Mouse (Mus musculus): ENCODE data around the gene Fuca2. TPM values are rescaled to one million over a fixed set of nuclear protein-coding genes. Genes with fewer than 3 reads are reported as not detected.

Fuca2 gene
- polyA plus RNA-seq, 1 experiment from 2014 or later, result 40.1 TPM

GRCm38 (mm10) chr10:13565080-13565448 is 65.7 kb downstream of the Fuca2 start:
- Histone ChIP-seq H3K9me3 (replicated peaks; ENCODE audit: control insufficient read depth, low read length) (no peaks in the 10 kb centered on the region), H3K27ac (replicated peaks; ENCODE audit: low read depth, low read length) (no peak overlapping the region), H3K4me3 (ENCODE audit: low read depth, low read length) (no peak overlapping the region), H3K27me3 (ENCODE audit: control insufficient read depth, insufficient read depth, low read length) (no peaks in the 10 kb centered on the region), H3K4me2 (ENCODE audit: low read depth, low read length) (no peak overlapping the region), H3K36me3 (replicated peaks; ENCODE audit: control insufficient read depth, insufficient read depth, low read depth, low read length) (no peaks in the 10 kb centered on the region; the same call in 1 of the 2 replicates), H3K4me1 (ENCODE audit: control insufficient read depth, insufficient read depth, low read length) (no peaks in the 10 kb centered on the region), H3K9ac (replicated peaks; ENCODE audit: low read length) (no peak overlapping the region)
- 40% methylated on average over 8 of the region's 8 CpGs for WGBS
- DNase-seq (ENCODE audit: low spot score) (no peak), ATAC-seq (replicated peaks; ENCODE audit: insufficient number of reproducible peaks, low FRiP score, low TSS enrichment, low read depth) (no peak)

- H3K4me2 ChIP-seq (ENCODE audit: low read depth, low read length), result no peak overlapping the region
- no peaks in the 10 kb centered on the region for H3K27me3 ChIP-seq (ENCODE audit: control insufficient read depth, insufficient read depth, low read length)
- WGBS, result 63% methylated on average over 13 of the region's 13 CpGs
- H3K27ac ChIP-seq (replicated peaks; ENCODE audit: low read depth, low read length), result no peak overlapping the region
- no peaks in the 10 kb centered on the region for H3K4me1 ChIP-seq (ENCODE audit: control insufficient read depth, insufficient read depth, low read length)
- H3K4me3 ChIP-seq (ENCODE audit: low read depth, low read length), result no peak overlapping the region
- ATAC-seq (replicated peaks; ENCODE audit: insufficient number of reproducible peaks, low FRiP score, low TSS enrichment, low read depth) (no peak), DNase-seq (ENCODE audit: low spot score) (no peak)
- no peaks in the 10 kb centered on the region for H3K9me3 ChIP-seq (replicated peaks; ENCODE audit: control insufficient read depth, low read length)
- H3K9ac ChIP-seq (replicated peaks; ENCODE audit: low read length), result no peak overlapping the region
- H3K36me3 ChIP-seq (replicated peaks; ENCODE audit: control insufficient read depth, insufficient read depth, low read depth, low read length), result no peaks in the 10 kb centered on the region; the same call in 1 of the 2 replicates
Measured at GRCm38 (mm10) chr10:13566393-13566792, 67.1 kb downstream of the Fuca2 start.

Other genes with a start within 250 kb of the Fuca2 start
- 24.0 and 24.5 TPM in 2 replicates for gene Phactr2, start 25.1 kb upstream of the Fuca2 start, polyA plus RNA-seq (2014; fragmentation: Nextera tagmentation; extraction: Ambion mirVana)
- 4.7 and 4.8 TPM in 2 replicates for gene Adat2, start 53.4 kb downstream of the Fuca2 start, polyA plus RNA-seq (2014; fragmentation: Nextera tagmentation; extraction: Ambion mirVana)
- gene Pex3, start 53.6 kb downstream of the Fuca2 start, polyA plus RNA-seq (2014; fragmentation: Nextera tagmentation; extraction: Ambion mirVana), result 28.4 and 30.2 TPM in 2 replicates

Data from embryonic facial prominence, embryonic 11.5 days (tissue).